Mouse (Mus musculus): ENCODE measurements at regions not wholly inside any gene's neighbourhood (a gene's known extent, or its start where the extent isn't known, plus 50 kb on each side); places are given as distances from the start of the nearest gene placed in this dataset.
A peak's percentile ranks its signal among the peaks of the same experiment; 100 is the strongest.

DNA sequence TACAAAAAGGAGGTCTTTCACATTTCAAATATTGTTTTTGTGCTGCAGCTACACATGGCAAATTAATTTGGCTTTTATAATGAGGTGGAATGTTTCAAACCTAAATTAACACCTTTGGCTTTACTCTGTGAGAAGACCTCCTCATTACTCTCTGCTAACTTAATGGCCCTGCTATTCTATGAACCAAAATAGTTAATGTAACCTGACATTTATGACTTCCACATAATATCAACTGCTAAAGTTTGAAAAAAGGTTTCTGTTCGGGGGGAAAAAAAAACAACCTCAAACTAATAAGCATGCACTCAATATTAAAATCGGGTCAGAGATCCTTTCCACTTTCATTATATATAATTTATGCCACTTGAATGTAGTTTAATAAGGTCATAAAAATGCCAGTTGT lies 197.2 kb upstream of the Cep162 start:
- no peak for DNase-seq

DNA sequence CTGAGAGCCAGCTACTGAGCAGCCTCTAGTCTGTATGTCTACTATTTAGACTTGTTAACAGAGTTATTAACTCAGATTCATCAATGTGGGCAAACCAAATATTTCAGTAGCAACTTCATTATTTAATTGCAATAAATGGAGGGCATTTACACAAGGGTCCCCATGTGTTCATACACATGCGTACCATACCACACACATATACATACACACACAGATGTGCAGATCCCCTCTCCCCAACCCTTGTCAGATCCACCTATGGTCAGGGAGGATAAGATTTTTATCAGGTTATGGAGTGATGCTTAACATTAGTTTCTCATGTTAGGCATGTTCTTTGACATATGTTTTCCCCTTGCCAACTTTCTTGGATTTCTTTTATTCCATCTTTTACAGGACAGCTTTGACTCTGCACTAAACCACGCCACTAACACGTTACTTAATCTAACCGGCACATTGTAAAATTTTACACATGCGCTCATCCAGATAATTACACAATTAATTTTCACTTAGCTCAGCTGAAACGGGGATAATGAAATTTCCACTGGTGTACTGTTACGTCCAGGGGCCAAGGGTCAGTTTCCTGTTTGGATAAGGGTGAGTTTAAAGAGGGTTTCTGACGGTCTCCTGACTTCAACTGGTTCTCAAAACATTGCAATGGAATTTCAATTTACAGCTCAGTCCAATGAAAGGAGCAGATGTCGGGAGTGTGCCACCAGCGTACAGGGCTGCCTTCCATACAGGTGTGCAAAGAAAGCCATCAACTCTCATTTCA lies 188.3 kb upstream of the Cep162 start:
- DNase-seq, result no peak

DNA sequence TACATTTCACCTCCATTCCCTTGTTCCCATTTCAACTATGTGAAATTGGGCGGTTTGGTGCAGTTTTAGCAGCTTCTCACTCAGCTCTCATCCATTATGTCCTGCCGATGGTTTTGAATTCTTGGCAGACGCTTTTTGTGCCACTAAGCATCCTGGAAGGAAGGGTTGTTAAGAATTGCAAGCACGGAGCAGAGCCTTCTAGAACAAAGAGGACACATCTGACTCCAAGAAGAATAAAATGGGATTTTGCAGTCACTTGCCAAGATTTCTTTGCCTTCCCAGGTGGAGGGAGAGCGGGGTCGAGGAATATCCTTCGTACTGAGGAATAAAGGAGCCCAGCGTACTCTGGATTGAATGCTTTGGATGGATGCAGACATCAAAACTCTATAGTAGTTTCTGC lies 176.7 kb upstream of the Cep162 start:
- DNase-seq, result no peak

DNA sequence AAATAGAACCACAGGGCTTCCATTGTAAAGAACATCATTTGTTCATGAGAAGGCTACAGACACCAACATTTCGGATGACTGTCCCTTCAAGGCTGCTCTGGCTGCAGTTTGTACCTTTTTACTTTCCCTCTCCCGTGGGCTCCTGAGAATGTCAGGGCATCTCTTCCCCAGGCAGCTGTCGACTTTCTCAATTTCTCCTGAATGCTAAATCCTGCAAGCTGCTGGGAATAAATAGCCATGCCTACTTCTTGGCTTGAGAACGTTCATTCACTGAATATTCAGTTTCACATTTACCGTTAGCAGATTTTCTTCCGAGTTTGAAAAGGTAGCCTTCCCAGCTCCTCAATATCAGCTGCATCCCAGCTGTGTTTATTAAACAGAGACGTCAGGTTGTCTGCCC lies 176.2 kb upstream of the Cep162 start:
- DNase-seq, result no peak

GRCm38 (mm10) chr9:87425201-87425600 lies 169.9 kb upstream of the Cep162 start:
- peak; percentile 58 for DNase-seq

GRCm38 (mm10) chr9:87421175-87421574 lies 165.8 kb upstream of the Cep162 start:
- DNase-seq, result no peak

DNA sequence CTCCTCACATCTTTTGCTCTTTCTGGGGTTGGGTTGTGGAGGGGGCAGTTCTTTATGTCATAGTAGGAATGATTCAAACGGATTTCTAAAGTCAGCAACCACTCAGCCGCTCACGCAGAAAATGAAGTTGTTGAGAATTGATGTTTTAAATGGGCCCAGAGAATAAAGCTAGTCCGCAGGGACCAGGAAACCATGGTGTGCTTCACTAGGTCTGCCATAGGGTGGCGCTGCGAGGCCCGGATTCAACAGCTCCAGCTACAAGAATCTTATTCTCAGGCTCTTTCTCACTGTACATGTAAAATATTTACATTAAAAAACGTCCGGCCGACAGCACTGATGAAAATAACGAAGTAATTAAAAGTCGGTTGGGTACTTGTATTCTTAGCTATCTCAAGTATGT lies 164.0 kb upstream of the Cep162 start:
- peak; percentile 57 for DNase-seq

GRCm38 (mm10) chr9:87412894-87413293 lies 157.6 kb upstream of the Cep162 start:
- DNase-seq, result no peak

DNA sequence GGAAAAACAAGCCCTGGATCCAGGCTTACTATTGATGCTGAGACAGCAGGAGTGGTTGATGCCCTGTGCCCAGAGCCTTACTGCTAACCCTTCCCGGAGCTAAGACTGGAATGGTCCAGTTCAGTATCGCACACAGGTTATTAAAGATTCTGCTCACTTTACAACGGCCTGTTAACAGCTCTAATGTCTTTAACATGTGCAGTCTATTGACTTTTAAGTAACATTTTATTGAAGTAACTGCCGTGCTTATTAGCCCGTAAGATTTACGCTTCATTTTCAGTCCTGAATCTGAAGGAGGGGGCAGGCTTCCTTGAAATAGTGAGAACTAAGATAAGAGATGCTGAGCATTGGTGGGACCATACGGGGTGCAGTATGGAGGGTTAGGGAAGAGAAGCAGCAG lies 155.7 kb upstream of the Cep162 start:
- DNase-seq, result no peak

DNA sequence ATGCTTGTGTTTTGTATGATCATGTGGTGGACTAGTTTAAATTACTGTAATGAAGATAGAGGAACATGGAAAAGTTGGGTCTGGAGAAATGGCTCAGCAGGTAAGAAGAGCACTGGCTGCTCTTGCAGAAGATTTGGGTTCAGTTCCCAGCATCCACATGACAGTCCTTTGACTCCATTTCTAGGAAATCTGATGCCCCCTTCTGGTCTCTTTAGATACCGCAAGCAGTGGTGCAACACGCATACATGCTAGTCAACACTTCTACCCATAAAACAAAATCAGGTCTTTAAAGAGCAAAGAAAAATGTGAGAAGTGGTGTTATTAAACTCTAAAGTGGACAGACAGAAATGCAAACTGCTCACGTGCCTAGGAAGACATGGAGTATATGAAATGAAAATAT lies 154.4 kb upstream of the Cep162 start:
- no peak for DNase-seq

- no peak for DNase-seq
Observed at GRCm38 (mm10) chr9:87408805-87409204, 153.5 kb upstream of the Cep162 start.

DNA sequence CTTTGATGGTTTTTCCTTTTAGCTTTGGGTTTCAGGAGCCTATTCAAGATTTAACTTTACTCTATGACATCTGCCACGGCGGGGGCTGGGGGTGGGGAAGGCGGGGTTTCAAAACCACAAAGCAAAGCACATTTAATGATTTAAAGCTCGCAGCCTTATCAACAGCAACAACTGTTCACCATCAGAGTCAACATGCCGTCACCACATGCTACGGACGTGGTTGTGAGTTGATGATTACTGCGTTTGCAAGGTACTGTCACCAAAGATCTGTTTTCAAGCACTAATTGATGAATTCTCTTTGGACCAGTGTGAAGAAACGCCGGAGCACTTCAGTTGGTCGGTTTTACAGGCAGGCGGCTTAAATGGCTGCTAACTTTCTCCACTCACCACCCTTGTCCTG lies 151.1 kb upstream of the Cep162 start:
- no peak for DNase-seq

DNA sequence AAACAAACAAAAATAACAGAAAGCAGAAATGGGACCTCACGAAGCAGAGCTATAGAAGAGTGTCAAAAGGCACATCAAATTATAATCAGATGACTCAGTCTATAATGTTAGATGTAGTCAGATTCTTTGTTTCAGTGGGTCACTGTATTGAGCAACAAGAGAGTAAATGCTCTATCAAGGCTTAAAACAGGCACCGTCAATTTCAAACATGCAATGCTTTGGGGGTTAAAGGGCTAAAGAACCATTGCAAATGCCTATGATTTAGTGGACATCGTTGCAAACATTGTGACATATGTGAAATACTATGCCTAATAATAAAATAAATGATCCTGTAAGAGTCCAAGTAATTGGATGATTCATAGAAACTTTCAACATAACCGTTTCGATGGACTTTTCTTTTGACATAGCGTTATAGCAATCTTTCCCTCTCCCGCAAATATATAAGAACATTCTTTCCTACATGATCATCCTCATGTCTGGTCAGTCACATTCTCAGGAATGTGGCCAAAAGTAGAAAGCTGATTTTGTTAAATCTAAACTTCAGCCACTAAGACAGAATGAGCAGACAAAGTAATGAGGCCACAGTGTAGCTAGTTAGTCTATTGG lies 149.9 kb upstream of the Cep162 start:
- no peak for DNase-seq

- no peak for DNase-seq
Observed at GRCm38 (mm10) chr9:87402010-87402409, 146.7 kb upstream of the Cep162 start.

DNA sequence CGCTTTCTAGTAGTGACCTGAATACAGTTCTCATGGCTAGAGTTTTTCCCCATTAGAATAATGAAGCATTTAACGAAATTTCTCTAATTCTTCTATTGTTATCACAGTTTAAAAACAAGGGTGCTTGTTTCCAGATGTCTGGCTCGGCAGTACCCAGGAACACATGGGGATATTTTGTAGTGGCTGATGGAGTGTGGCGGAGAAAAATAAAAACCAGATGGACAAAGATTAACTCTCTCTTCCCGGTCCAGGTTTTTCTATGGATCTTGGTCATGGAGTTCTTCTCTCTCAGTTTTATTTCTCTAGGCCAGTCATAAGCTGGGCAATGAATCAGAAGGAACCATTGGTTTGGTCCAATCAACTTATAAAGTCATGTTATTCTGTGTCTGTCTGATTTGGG lies 132.2 kb upstream of the Cep162 start:
- DNase-seq, result no peak

GRCm38 (mm10) chr9:87383513-87383912 lies 128.2 kb upstream of the Cep162 start:
- DNase-seq, result no peak

DNA sequence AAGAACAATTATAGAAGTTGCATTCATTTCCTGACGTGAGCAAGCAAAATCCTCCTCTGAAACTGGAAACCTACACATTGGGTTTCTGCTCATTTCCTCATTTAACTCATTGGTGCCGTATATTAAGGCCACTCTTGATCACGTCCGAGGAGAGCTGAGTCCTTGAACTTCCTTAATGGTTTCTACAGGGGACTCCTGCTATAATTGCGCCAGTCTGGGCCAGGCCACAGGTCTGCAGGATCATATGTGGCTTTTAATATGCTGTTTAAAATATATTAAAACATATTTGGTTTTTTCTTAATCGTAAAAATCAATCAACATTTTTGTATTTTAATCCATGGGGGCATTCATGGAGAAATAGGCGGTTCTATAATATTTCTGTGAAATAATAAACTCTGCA lies 122.6 kb upstream of the Cep162 start:
- no peak for DNase-seq

GRCm38 (mm10) chr9:87376731-87377310 lies 121.5 kb upstream of the Cep162 start:
- no peak for DNase-seq

DNA sequence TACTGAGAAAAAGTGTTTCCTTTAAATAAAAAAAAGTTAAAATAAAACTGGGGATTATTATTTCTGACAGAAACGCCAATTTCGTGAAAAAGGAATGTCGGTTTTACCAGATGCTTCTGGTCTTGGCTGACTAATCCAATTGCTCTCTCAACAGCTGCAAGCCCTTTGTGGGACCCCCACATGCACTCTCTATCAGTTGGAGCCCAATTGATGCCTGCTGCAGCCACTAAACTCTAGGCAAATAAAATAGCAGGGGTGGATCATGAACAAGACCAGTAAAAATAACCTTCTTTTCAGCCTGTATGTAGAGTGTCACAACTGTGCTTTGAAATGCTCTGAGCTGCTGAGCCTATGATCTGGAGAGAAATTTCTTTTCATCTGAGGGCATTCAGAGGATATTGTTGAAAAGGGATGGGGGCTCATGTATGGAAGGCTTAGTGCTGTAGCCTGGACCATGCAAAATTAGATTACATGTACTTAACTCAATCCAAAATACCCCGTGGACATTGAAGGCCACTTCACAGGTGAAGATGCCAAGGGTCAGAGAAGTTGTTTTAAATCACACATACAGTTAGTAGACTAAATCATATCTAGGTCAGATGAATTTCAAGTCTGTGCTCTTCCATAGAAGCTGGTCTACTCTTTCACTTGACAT lies 117.0 kb upstream of the Cep162 start:
- DNase-seq, result no peak

GRCm38 (mm10) chr9:87369059-87369458 lies 113.7 kb upstream of the Cep162 start:
- no peak for DNase-seq

DNA sequence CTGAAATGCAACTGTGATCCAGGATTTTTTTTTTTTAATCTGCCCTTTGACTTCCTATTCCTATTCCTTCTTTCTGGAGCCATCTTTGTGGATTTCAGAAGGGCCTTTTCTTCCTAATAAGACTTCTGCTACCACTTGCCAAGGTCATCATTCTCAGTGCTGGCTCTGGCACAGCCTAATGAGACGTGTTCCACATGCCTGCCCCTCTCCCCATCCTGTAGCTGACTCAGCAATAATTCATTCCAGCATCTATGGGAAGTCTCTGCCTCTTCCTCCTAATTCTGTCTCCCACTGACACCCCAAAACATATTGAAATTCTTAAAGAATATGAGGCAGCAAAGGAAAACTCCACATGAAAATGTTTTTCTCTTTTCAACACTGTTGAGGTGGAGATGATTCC lies 91.7 kb upstream of the Cep162 start:
- DNase-seq, result no peak

DNA sequence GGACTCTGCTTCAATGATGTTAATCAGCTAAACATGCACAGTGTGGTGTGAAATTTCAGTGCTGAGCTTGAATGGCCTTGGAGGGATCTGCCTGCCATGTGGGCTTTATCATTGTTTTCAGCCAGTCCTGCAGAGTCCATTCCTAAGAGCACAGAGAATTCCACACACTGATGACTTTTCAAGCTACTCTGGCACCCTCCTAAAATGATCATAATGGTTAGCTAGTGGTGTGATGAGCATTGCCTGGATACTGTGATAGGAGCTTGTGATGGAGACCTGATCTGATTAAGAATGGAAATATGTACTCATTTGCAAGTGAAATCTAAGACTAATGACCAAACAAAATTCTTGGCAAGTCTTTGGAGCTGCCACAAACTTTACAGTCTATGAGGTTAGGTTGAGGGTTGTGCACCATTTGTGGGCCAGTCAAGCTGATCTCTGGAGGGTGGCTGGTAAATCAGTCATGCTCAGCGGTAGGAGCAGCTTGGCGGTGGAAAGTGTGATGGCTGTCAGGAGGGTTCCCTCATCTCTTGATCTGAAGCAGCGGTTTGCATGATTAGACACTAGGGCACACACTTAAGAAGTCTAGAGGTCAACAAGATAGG lies 91.0 kb upstream of the Cep162 start:
- DNase-seq, result no peak

- DNase-seq, result no peak
Observed at GRCm38 (mm10) chr9:87341438-87341837, 86.1 kb upstream of the Cep162 start.
